Mouse (Mus musculus) hindbrain, embryonic 14.5 days (tissue): Measurements from ENCODE around the gene Lipe. TPM values are rescaled to one million over a fixed set of nuclear protein-coding genes. Genes with fewer than 3 reads are reported as not detected.
A peak's percentile ranks its signal among the peaks of the same experiment; 100 is the strongest.

Source experiments
- ATAC-seq: fragments of 200-750 bp; cut with Nextera tagmentation; 2 replicates; pipeline ENCODE4 v1.8.0; 2017; ENCODE audit warnings: moderate number of reproducible peaks, mild to moderate bottlenecking, moderate TSS enrichment, moderate library complexity; ENCODE audit not compliant: low FRiP score
- DNase-seq: peaks from one replicate; pipeline ENCODE4 v3.0.0-alpha.2; 2015; ENCODE audit warnings: low spot score
- H3K27ac ChIP-seq: fragments of 300-500 bp; sonication (generic); 2 replicates; pipeline ENCODE4 v1.5.1; 2014; ENCODE audit warnings: mild to moderate bottlenecking, moderate library complexity
- H3K27me3 ChIP-seq: fragments of 300-500 bp; sonication (generic); 2 replicates; pipeline ENCODE4 v1.6.1; 2014; ENCODE audit warnings: mild to moderate bottlenecking, low read length, mixed read lengths; ENCODE audit not compliant: control insufficient read depth, insufficient read depth
- H3K36me3 ChIP-seq: fragments of 300-500 bp; sonication (generic); replicated peaks from 2 replicates; pipeline ENCODE4 v1.6.1; 2014; ENCODE audit not compliant: control insufficient read depth, insufficient read depth
- H3K4me1 ChIP-seq: fragments of 300-500 bp; sonication (generic); replicated peaks from 2 replicates; pipeline ENCODE4 v1.6.1; 2014; ENCODE audit warnings: antibody characterized with exemption, low read length, mixed read lengths; ENCODE audit not compliant: control insufficient read depth, insufficient read depth
- H3K4me2 ChIP-seq: fragments of 300-500 bp; sonication (generic); replicated peaks from 2 replicates; pipeline ENCODE4 v1.6.1; 2014; ENCODE audit warnings: mild to moderate bottlenecking, moderate library complexity
- H3K4me3 ChIP-seq: fragments of 300-500 bp; sonication (generic); replicated peaks from 2 replicates; pipeline ENCODE4 v1.5.1; 2014; ENCODE audit warnings: mild to moderate bottlenecking, low read length
- H3K9ac ChIP-seq: fragments of 300-500 bp; sonication (generic); 2 replicates; pipeline ENCODE4 v1.6.1; 2014
- H3K9me3 ChIP-seq: fragments of 300-500 bp; sonication (generic); 2 replicates; pipeline ENCODE4 v1.6.1; 2016; ENCODE audit warnings: low read length; ENCODE audit not compliant: control insufficient read depth
- WGBS: fragments of 180-500 bp; shearing (Covaris S2); extraction: QIAGEN DNeasy Blood & Tissue Kit; methylation state at CpG from one replicate; pipeline ENCODE4 v1.1.7; 2014; 5-methylcytosine and 5-hydroxymethylcytosine counted together
- polyA plus RNA-seq: library from polyadenylated mRNA; unstranded; fragments of >200 nt; fragmentation: Nextera tagmentation; extraction: Ambion mirVana; gene quantifications from 2 replicates; pipeline ENCODE4 v1.2.1, GENCODE M21; 2014

Gene Lipe
- polyA plus RNA-seq, 1 experiment from 2014 or later: 5.7 TPM

DNA sequence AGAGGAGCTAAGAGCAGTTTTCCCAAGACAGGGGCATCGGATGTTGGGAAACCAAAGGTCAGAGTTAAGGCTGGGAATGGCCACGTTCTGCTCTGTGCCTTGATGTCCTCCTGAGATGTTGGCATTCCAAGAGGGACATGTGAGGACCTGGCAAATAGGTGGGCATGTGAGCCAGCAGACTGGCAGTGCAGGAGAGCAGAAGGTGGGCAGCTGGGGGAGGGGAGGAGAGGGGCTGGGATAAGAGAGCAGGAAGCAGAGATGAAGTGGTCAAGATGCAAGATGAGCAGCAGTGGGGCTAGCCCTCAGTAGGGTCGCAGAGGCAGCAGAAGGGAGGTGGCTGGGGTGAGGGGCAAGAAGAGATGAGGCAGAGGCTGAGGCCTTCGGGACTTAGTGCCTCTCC lies 14.6 kb downstream of the Lipe start:
- Histone ChIP-seq H3K4me3 (no peak overlapping the region), H3K27ac (no peak overlapping the region), H3K36me3 (peaks cover 80% of the 10 kb centered on the region), H3K4me1 (peaks cover 8% of the 10 kb centered on the region; the same call in 1 of the 2 replicates), H3K9ac (no peak overlapping the region), H3K27me3 (peaks cover 5% of the 10 kb centered on the region; the same call in 1 of the 2 replicates), H3K4me2 (no peak overlapping the region), H3K9me3 (no peaks in the 10 kb centered on the region)
- 91% methylated on average over 4 of the region's 4 CpGs for WGBS
- DNase-seq (no peak), ATAC-seq (no peak)

DNA sequence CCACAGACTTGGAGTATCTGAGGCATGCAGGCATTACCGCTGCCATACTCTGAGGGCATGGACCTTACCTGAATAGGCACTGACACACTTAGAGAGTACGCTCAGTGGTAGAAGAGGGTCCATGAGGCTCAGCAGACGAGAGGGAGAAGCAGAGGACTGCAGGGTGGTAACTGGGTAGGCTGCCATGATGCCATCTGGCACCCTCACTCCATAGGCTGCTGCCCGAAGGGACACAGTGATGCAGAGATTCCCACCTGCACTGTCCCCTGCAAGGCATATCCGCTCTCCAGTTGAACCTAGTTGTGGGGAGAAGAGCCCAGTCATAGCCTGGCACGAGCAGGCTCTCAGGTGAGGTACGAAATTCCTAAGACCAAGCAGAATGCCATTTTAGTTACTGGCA lies 15.1 kb downstream of the Lipe start:
- peaks cover 79% of the 10 kb centered on the region for H3K36me3 ChIP-seq
- WGBS: 91% methylated on average over 7 of the region's 7 CpGs
- no peak for ATAC-seq

GRCm38 (mm10) chr7:25382541-25382940 lies 16.0 kb downstream of the Lipe start:
- no peaks in the 10 kb centered on the region for H3K9me3 ChIP-seq
- ATAC-seq (no peak), DNase-seq (no peak)
- peaks cover 72% of the 10 kb centered on the region for H3K36me3 ChIP-seq
- H3K4me2 ChIP-seq: no peak overlapping the region
- no peak overlapping the region for H3K4me3 ChIP-seq
- H3K27me3 ChIP-seq: peaks cover 5% of the 10 kb centered on the region; the same call in 1 of the 2 replicates
- H3K4me1 ChIP-seq: peaks cover 9% of the 10 kb centered on the region; the same call in 1 of the 2 replicates
- no peak overlapping the region for H3K27ac ChIP-seq
- no peak overlapping the region for H3K9ac ChIP-seq

More for the DNA sequence above, 15.1 kb downstream of the Lipe start:
- Histone ChIP-seq H3K4me1 (peaks cover 8% of the 10 kb centered on the region; the same call in 1 of the 2 replicates), H3K27me3 (peaks cover 5% of the 10 kb centered on the region; the same call in 1 of the 2 replicates), H3K4me3 (no peak overlapping the region), H3K4me2 (no peak overlapping the region), H3K9ac (no peak overlapping the region), H3K27ac (no peak overlapping the region), H3K9me3 (no peaks in the 10 kb centered on the region)
- DNase-seq: no peak

GRCm38 (mm10) chr7:25381284-25381680 lies 17.2 kb downstream of the Lipe start:
- peaks cover 16% of the 10 kb centered on the region; the same call in 1 of the 2 replicates for H3K4me1 ChIP-seq
- H3K4me3 ChIP-seq: no peak overlapping the region
- H3K27me3 ChIP-seq: peaks cover 5% of the 10 kb centered on the region; the same call in 1 of the 2 replicates
- no peak overlapping the region for H3K9ac ChIP-seq
- peaks cover 60% of the 10 kb centered on the region for H3K36me3 ChIP-seq
- WGBS: 33% methylated on average over 3 of the region's 3 CpGs
- H3K27ac ChIP-seq: no peak overlapping the region
- no peak overlapping the region for H3K4me2 ChIP-seq
- ATAC-seq: no peak
- DNase-seq: no peak
- H3K9me3 ChIP-seq: no peaks in the 10 kb centered on the region

GRCm38 (mm10) chr7:25380392-25381283 lies 17.9 kb downstream of the Lipe start:
- Histone ChIP-seq H3K36me3 (peaks cover 53% of the 10 kb centered on the region), H3K4me3 (no peak overlapping the region), H3K9me3 (no peaks in the 10 kb centered on the region), H3K9ac (no peak overlapping the region), H3K27me3 (peaks cover 5% of the 10 kb centered on the region; the same call in 1 of the 2 replicates), H3K4me1 (peaks cover 13% of the 10 kb centered on the region; the same call in 1 of the 2 replicates), H3K27ac (no peak overlapping the region), H3K4me2 (peak overlapping the region; percentile 52; the same call in 1 of the 2 replicates)
- DNase-seq: no peak
- ATAC-seq: 0 out of 2 replicates have a peak, but pooled peaks have one; percentile 1
- WGBS: 65% methylated on average over 18 of the region's 18 CpGs

- WGBS: 3% methylated on average over 42 of the region's 42 CpGs
- H3K27me3 ChIP-seq: peaks cover 5% of the 10 kb centered on the region; the same call in 1 of the 2 replicates
Observed at GRCm38 (mm10) chr7:25379551-25380351, 18.8 kb downstream of the Lipe start.

DNA sequence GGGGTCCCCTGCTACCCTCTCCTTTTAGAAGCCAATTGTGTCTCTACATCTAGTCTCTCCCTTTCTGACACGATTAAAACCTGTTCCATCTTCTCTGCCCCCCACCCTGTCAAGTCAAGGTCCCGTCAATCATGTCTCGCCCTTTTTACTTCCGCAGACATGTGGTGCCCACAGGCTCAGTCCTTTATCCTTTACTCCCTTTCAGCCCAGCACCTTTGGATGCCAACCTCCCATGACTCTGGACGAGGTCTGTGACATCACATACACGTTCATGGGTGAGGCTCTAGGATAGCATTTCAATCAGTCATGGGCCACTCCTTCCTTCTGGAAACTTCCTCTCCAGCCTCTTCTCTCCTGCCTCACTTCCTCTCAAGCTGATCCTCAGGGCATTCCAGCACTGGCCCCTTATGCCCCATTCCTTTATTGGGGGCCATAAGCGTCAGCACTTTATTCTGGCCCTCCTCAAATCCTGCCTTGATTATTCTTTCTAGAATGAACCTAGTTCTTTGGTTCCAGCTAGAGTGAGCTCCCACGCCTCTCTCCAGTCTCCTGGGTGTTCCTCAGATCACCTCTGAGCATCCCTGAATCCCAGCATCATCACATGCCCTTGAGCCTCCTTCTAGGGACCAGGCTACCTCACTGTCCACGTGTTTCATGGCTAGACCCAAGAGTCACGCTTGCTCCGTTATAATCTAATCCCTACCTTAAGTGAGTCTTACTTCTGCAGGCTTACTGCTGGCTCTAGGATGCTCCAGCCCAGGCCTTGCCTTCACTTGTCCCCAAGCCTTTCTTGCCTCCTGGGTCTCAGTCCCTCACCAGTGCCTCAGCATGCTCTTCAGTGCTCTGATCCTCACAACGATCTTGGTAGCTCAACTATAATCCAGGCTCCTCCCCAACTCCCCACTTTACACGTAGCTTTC lies 20.1 kb downstream of the Lipe start:
- Histone ChIP-seq H3K27ac (no peak overlapping the region), H3K4me3 (no peak overlapping the region), H3K9me3 (no peaks in the 10 kb centered on the region), H3K4me2 (no peak overlapping the region), H3K36me3 (peaks cover 31% of the 10 kb centered on the region), H3K4me1 (peaks cover 11% of the 10 kb centered on the region; the same call in 1 of the 2 replicates), H3K9ac (no peak overlapping the region), H3K27me3 (peaks cover 5% of the 10 kb centered on the region; the same call in 1 of the 2 replicates)
- ATAC-seq (no peak), DNase-seq (no peak)
- WGBS: 82% methylated on average over 13 of the region's 13 CpGs

More at GRCm38 (mm10) chr7:25379551-25380351, 18.8 kb downstream of the Lipe start:
- peaks cover 44% of the 10 kb centered on the region for H3K36me3 ChIP-seq
- peaks cover 11% of the 10 kb centered on the region; the same call in 1 of the 2 replicates for H3K4me1 ChIP-seq
- ATAC-seq (peak; percentile 36; the same call in 1 of the 2 replicates), DNase-seq (peak; percentile 88)
- peak overlapping the region; percentile 20 for H3K4me3 ChIP-seq
- H3K9me3 ChIP-seq: no peaks in the 10 kb centered on the region
- peak overlapping the region; percentile 52 for H3K4me2 ChIP-seq
- H3K9ac ChIP-seq: peak overlapping the region; percentile 49
- no peak overlapping the region for H3K27ac ChIP-seq

DNA sequence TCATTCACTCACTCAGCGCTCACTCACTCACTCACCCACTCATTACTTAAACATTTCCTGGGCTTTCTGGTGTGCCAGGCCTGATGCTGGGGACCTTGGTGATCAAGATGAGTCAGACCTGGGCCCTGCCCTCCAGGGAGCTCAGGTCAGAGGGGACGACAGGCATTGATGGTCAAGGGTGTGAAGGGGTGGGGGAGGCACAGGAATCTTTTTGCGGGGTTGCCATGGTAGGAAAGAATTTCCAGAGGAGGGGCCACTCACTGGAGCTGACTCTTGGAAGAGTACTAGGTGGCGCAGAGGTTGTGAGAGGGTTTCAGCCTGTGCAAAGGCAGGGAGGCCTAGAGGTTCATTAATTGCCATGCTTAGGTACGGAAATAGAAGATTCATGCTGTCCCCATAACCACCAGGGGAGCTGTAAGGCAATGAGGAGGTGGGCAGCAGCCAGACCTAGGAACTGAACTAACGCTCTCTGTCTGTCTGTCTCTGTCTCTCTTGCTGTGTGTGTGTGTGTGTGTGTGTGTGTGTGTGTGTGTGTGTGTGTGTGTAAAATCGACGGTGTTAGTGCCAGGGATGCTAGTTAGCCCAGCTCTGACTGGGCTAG lies 21.3 kb downstream of the Lipe start:
- H3K9ac ChIP-seq: peak overlapping the region; percentile 48; the same call in 1 of the 2 replicates
- H3K27me3 ChIP-seq: peaks cover 5% of the 10 kb centered on the region; the same call in 1 of the 2 replicates
- H3K4me1 ChIP-seq: peaks cover 11% of the 10 kb centered on the region; the same call in 1 of the 2 replicates
- peak overlapping the region; percentile 51 for H3K4me2 ChIP-seq
- H3K4me3 ChIP-seq: peak overlapping the region; percentile 30
- DNase-seq: no peak
- no peak for ATAC-seq
- 42% methylated on average over 8 of the region's 8 CpGs for WGBS
- H3K36me3 ChIP-seq: peaks cover 20% of the 10 kb centered on the region
- no peak overlapping the region for H3K27ac ChIP-seq
- no peaks in the 10 kb centered on the region for H3K9me3 ChIP-seq
